Mouse (Mus musculus): ENCODE results near the gene Ubox5. TPM values are rescaled to one million over a fixed set of nuclear protein-coding genes. Genes with fewer than 3 reads are reported as not detected.
A peak's percentile ranks its signal among the peaks of the same experiment; 100 is the strongest.

The Ubox5 gene
- polyA plus RNA-seq, 1 experiment from 2014 or later = 14.4 TPM

GRCm38 (mm10) chr2:130639276-130639675, 9.4 kb upstream of the Ubox5 start:
- Histone ChIP-seq H3K4me1 (replicated peaks; ENCODE audit: control insufficient read depth, insufficient read depth, low read length) (peaks cover 30% of the 10 kb centered on the region), H3K4me3 (ENCODE audit: low read depth, low read length) (no peak overlapping the region), H3K27ac (ENCODE audit: low read depth, low read length) (no peak overlapping the region), H3K9ac (ENCODE audit: low read depth, low read length) (no peak overlapping the region), H3K4me2 (no peak overlapping the region), H3K9me3 (ENCODE audit: control insufficient read depth, low read length) (no peaks in the 10 kb centered on the region), H3K36me3 (ENCODE audit: control insufficient read depth, insufficient read depth, low read length) (no peaks in the 10 kb centered on the region), H3K27me3 (replicated peaks; ENCODE audit: control insufficient read depth, insufficient read depth, low read length) (peaks cover 54% of the 10 kb centered on the region)
- ATAC-seq (replicated peaks; ENCODE audit: low FRiP score) = no peak
- no peak for DNase-seq (ENCODE audit: low spot score)
- 79% methylated on average over 6 of the region's 6 CpGs for WGBS

GRCm38 (mm10) chr2:130638101-130638611, 8.3 kb upstream of the Ubox5 start:
- Histone ChIP-seq H3K27ac (ENCODE audit: low read depth, low read length) (no peak overlapping the region), H3K4me3 (ENCODE audit: low read depth, low read length) (no peak overlapping the region), H3K27me3 (replicated peaks; ENCODE audit: control insufficient read depth, insufficient read depth, low read length) (peaks cover 64% of the 10 kb centered on the region), H3K9ac (ENCODE audit: low read depth, low read length) (no peak overlapping the region), H3K4me1 (replicated peaks; ENCODE audit: control insufficient read depth, insufficient read depth, low read length) (peaks cover 27% of the 10 kb centered on the region), H3K9me3 (ENCODE audit: control insufficient read depth, low read length) (no peaks in the 10 kb centered on the region), H3K36me3 (ENCODE audit: control insufficient read depth, insufficient read depth, low read length) (no peaks in the 10 kb centered on the region), H3K4me2 (peak overlapping the region; percentile 32)
- no peak for ATAC-seq (replicated peaks; ENCODE audit: low FRiP score)
- WGBS = 26% methylated on average over 16 of the region's 16 CpGs
- DNase-seq (ENCODE audit: low spot score) = no peak

- no peak overlapping the region for H3K9ac ChIP-seq (ENCODE audit: low read depth, low read length)
- H3K27me3 ChIP-seq (replicated peaks; ENCODE audit: control insufficient read depth, insufficient read depth, low read length) = peaks cover 63% of the 10 kb centered on the region
- peak overlapping the region; percentile 49 for H3K4me3 ChIP-seq (ENCODE audit: low read depth, low read length)
- ATAC-seq (replicated peaks; ENCODE audit: low FRiP score) (peak; percentile 60), DNase-seq (ENCODE audit: low spot score) (peak; percentile 51)
- WGBS = 9% methylated on average over 21 of the region's 21 CpGs
- H3K4me1 ChIP-seq (replicated peaks; ENCODE audit: control insufficient read depth, insufficient read depth, low read length) = peaks cover 20% of the 10 kb centered on the region
- no peaks in the 10 kb centered on the region for H3K36me3 ChIP-seq (ENCODE audit: control insufficient read depth, insufficient read depth, low read length)
- H3K9me3 ChIP-seq (ENCODE audit: control insufficient read depth, low read length) = no peaks in the 10 kb centered on the region
- no peak overlapping the region for H3K27ac ChIP-seq (ENCODE audit: low read depth, low read length)
- peak overlapping the region; percentile 65 for H3K4me2 ChIP-seq
Measured at GRCm38 (mm10) chr2:130635847-130636246, 6.0 kb upstream of the Ubox5 start.

- Histone ChIP-seq H3K4me1 (replicated peaks; ENCODE audit: control insufficient read depth, insufficient read depth, low read length) (peaks cover 20% of the 10 kb centered on the region), H3K4me2 (peak overlapping the region; percentile 65), H3K9ac (ENCODE audit: low read depth, low read length) (0 out of 2 replicates have a peak overlapping the region, but pooled peaks have one; percentile 7), H3K27me3 (replicated peaks; ENCODE audit: control insufficient read depth, insufficient read depth, low read length) (peaks cover 59% of the 10 kb centered on the region), H3K4me3 (ENCODE audit: low read depth, low read length) (peak overlapping the region; percentile 49), H3K36me3 (ENCODE audit: control insufficient read depth, insufficient read depth, low read length) (no peaks in the 10 kb centered on the region), H3K27ac (ENCODE audit: low read depth, low read length) (no peak overlapping the region), H3K9me3 (ENCODE audit: control insufficient read depth, low read length) (no peaks in the 10 kb centered on the region)
- DNase-seq (ENCODE audit: low spot score) (peak; percentile 53), ATAC-seq (replicated peaks; ENCODE audit: low FRiP score) (no peak)
- 4% methylated on average over 38 of the region's 38 CpGs for WGBS
Measured at GRCm38 (mm10) chr2:130634739-130635411, 5.0 kb upstream of the Ubox5 start.

- Histone ChIP-seq H3K4me1 (replicated peaks; ENCODE audit: control insufficient read depth, insufficient read depth, low read length) (peaks cover 20% of the 10 kb centered on the region), H3K4me3 (ENCODE audit: low read depth, low read length) (peak overlapping the region; percentile 49), H3K4me2 (peak overlapping the region; percentile 65), H3K27ac (ENCODE audit: low read depth, low read length) (no peak overlapping the region), H3K9me3 (ENCODE audit: control insufficient read depth, low read length) (no peaks in the 10 kb centered on the region), H3K36me3 (ENCODE audit: control insufficient read depth, insufficient read depth, low read length) (no peaks in the 10 kb centered on the region), H3K27me3 (replicated peaks; ENCODE audit: control insufficient read depth, insufficient read depth, low read length) (peaks cover 59% of the 10 kb centered on the region), H3K9ac (ENCODE audit: low read depth, low read length) (no peak overlapping the region)
- WGBS = 17% methylated on average over 14 of the region's 14 CpGs
- ATAC-seq (replicated peaks; ENCODE audit: low FRiP score) (no peak), DNase-seq (ENCODE audit: low spot score) (no peak)
Measured at GRCm38 (mm10) chr2:130634006-130634738, 4.3 kb upstream of the Ubox5 start.

GRCm38 (mm10) chr2:130632887-130633675, 3.2 kb upstream of the Ubox5 start:
- Histone ChIP-seq H3K9ac (ENCODE audit: low read depth, low read length) (no peak overlapping the region), H3K4me2 (no peak overlapping the region), H3K27me3 (replicated peaks; ENCODE audit: control insufficient read depth, insufficient read depth, low read length) (peaks cover 52% of the 10 kb centered on the region), H3K27ac (ENCODE audit: low read depth, low read length) (no peak overlapping the region), H3K9me3 (ENCODE audit: control insufficient read depth, low read length) (no peaks in the 10 kb centered on the region), H3K4me1 (replicated peaks; ENCODE audit: control insufficient read depth, insufficient read depth, low read length) (peaks cover 24% of the 10 kb centered on the region), H3K4me3 (ENCODE audit: low read depth, low read length) (no peak overlapping the region), H3K36me3 (ENCODE audit: control insufficient read depth, insufficient read depth, low read length) (no peaks in the 10 kb centered on the region)
- ATAC-seq (replicated peaks; ENCODE audit: low FRiP score) = no peak
- 53% methylated on average over 5 of the region's 5 CpGs for WGBS
- no peak for DNase-seq (ENCODE audit: low spot score)

- Histone ChIP-seq H3K36me3 (ENCODE audit: control insufficient read depth, insufficient read depth, low read length) (no peaks in the 10 kb centered on the region), H3K27ac (ENCODE audit: low read depth, low read length) (no peak overlapping the region), H3K9ac (ENCODE audit: low read depth, low read length) (no peak overlapping the region), H3K4me2 (no peak overlapping the region), H3K9me3 (ENCODE audit: control insufficient read depth, low read length) (no peaks in the 10 kb centered on the region), H3K4me1 (replicated peaks; ENCODE audit: control insufficient read depth, insufficient read depth, low read length) (peaks cover 22% of the 10 kb centered on the region), H3K4me3 (ENCODE audit: low read depth, low read length) (no peak overlapping the region), H3K27me3 (replicated peaks; ENCODE audit: control insufficient read depth, insufficient read depth, low read length) (peaks cover 46% of the 10 kb centered on the region)
- ATAC-seq (replicated peaks; ENCODE audit: low FRiP score) (no peak), DNase-seq (ENCODE audit: low spot score) (no peak)
- 87% methylated on average over 1 of the region's 1 CpGs for WGBS
Measured at GRCm38 (mm10) chr2:130632416-130632815, 2.6 kb upstream of the Ubox5 start.

GRCm38 (mm10) chr2:130629080-130629838, 579 bp downstream of the Ubox5 start:
- ATAC-seq (replicated peaks; ENCODE audit: low FRiP score) (peak; percentile 75), DNase-seq (ENCODE audit: low spot score) (peak; percentile 53)
- Histone ChIP-seq H3K27ac (ENCODE audit: low read depth, low read length) (peak overlapping the region; percentile 67), H3K27me3 (replicated peaks; ENCODE audit: control insufficient read depth, insufficient read depth, low read length) (peaks cover 14% of the 10 kb centered on the region), H3K4me2 (peak overlapping the region; percentile 85), H3K36me3 (ENCODE audit: control insufficient read depth, insufficient read depth, low read length) (peaks cover 11% of the 10 kb centered on the region), H3K4me1 (replicated peaks; ENCODE audit: control insufficient read depth, insufficient read depth, low read length) (peaks cover 4% of the 10 kb centered on the region; the same call in 1 of the 2 replicates), H3K4me3 (ENCODE audit: low read depth, low read length) (peak overlapping the region; percentile 93), H3K9ac (ENCODE audit: low read depth, low read length) (peak overlapping the region; percentile 91), H3K9me3 (ENCODE audit: control insufficient read depth, low read length) (no peaks in the 10 kb centered on the region)
- 1% methylated on average over 37 of the region's 37 CpGs for WGBS
